Mouse (Mus musculus): ENCODE results near the gene Abi3bp.

DNA sequence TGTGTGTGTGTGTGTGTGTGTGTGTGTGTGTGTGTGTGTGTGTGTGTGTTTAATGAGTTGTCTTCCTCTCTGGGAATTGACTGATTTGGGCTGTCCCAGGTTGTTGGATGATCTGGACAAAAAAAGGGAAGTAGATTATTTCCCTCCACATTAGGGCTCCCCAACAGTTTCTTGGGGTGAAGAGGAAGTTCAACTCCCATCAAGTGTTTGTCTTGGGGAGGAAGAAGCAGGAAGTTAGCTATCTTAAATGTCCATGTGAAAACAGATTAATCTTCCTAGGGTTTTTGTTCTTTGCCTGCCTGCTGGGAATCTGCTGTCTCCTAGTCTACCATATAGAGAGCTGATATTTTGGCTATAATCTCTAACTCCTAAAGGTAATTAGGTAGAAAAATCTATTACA lies 181.2 kb downstream of the Abi3bp start:
- no peak for TF ChIP-seq POLR2A (IDR thresholded peaks at IDR 0.05; ENCODE audit: extremely low read depth, insufficient read depth, low read length)
- no peak for TF ChIP-seq CTCF (IDR thresholded peaks at IDR 0.05; ENCODE audit: extremely low read depth, insufficient read depth, low read length)
